Mouse (Mus musculus) thymus, postnatal 4 days (tissue): ENCODE measurements around the gene Lif.

Experiments used
- DNase-seq: peaks from one replicate; pipeline ENCODE4 v3.0.0; 2021

Lif gene

DNA sequence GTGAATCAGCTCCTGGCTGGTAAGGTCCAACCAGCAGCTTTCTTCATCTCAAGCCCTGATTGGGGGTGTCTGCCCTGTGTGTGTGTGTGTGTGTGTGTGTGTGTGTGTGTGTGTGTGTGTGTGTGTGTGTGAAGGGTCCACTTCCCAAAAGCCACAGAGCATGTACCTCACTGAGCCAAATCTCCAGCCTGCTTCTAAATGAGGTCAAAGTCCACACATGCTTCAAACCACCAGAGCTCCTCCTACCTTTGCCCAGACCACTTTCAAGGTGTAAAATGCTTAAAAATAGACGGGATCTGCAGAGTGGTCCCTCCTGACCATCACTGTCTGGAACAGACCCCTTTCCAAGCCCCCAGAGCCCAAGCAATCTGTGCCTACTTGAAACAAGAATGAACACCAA lies 5.9 kb downstream of the Lif start:
- DNase-seq = no peak

DNA sequence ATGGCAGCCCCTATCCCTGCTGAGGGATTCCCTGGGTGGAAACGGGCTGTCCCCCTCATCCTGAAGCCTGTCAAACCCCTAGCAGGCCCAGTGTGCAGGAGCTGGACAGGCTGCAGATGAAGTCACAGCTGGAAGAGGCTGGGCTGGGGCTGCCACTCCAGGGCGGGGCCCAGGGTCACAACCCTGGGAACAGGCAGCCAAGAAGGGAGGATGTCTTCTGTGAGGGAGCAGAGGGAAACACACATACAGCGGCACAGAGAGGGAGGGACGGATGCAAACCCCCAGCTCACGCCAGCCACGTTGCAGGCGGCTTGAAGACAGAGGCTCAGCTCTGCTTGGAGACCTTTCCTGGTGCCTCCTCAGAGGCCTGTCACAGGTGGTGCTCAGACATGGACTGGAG lies 6.7 kb downstream of the Lif start:
- DNase-seq = peak; percentile 23

DNA sequence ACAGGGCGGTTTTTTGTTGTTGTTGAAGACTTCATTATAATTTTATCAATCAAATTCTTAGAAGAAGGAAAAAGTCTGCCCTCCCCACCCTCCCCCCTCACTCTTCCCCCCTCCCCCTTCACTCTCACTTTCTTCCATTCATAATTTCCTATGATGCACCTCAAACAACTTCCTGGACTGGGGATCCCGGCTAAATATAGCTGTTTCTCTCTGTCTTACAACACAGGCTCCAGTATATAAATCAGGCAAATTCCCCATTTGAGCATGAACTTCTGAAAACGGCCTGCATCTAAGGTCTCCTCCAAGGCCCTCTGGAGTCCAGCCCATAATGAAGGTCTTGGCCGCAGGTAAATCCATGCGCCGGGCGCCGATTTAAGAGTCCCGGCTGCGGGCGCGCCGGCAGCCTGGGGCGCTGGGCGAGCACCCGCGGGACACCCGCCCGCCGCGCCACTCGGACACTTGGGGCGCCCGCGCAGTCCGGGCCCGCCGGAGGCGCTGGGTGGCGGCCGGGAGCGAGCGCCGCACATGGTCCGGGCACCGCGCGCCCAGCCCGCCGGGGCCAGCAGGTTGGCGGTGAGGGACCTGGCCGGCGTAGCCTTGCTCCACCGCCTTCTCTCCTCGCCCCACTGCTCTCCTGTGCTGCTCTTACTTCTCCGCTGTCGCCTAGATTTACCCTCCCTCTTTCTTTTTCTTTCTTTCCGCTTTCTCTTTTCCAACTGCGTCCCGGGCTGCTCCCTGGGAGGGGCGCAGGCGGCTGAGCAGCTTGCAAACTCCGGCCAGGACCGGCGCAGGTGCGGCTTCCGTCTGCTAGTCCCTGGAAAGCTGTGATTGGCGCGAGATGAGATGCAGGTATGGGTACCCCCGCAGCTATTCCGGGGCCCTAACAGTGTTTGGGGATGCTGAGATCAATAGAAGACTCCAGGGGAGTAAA lies 9.2 kb downstream of the Lif start:
- DNase-seq = peak; percentile 53

GRCm38 (mm10) chr11:4267202-4267578 lies 9.8 kb downstream of the Lif start:
- DNase-seq = peak; percentile 37

DNA sequence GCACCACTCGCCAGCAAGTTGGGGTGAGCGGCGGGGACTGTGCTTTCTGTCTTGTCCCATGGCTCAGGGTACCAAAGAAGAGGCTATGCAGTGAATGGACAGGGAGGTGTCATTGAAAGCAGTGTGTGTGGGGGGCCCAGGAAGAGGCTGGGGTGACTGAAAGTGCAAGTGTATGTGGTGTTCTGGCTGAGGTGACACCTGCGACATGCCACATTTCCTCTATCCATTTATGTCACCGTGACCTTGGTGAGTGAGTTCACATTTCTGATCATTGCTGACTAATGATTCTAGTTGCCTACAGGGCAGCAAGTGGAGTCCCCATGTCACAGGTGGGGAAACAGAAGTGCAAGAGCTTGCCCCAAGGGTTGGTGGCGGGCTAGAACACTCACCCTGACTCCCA lies 11.1 kb downstream of the Lif start:
- peak; percentile 19 for DNase-seq

DNA sequence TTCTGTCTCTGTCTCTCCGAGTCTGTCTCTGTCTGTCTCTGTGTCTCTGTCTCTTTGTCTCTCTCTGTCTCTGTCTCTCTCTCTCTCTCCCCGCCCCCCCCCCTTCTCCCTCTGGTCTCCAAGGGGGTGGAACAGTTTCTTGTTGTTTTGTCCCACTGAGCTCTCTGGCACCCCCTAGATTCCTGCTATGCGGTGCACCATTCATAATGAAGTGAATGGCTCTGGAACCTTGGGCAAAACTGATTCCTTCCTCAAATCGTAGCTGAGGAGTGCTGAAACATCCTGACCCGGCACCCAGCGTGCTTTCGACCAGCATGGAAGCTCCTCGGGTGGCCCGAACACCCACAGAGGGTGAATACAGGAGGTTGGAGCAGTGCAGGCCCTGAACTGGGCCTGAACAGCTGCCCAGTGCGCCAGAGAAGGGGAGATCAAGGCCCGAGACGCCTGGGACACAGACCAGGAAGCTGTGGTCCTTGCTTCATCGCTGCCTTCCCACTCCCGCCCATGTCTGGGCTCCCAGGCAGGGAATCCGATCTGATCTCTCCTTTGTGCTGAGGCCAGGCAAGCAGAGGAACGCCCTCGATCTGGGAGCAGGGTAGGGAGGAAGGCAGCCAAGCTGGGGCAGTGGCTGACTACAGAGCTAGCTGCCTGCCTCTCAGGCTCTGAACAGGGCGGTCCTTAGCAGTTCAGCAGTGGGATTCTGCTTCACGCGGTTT lies 13.5 kb downstream of the Lif start:
- peak; percentile 55 for DNase-seq

- no peak for DNase-seq
These were observed 14.2 kb downstream of the Lif start for GRCm38 (mm10) chr11:4271544-4271943.

- DNase-seq = no peak
These were observed 19.1 kb downstream of the Lif start for GRCm38 (mm10) chr11:4276411-4276861.

- DNase-seq = no peak
These were observed 22.6 kb downstream of the Lif start for GRCm38 (mm10) chr11:4279909-4280308.

- DNase-seq = no peak
These were observed 24.5 kb downstream of the Lif start for GRCm38 (mm10) chr11:4281852-4282251.

DNA sequence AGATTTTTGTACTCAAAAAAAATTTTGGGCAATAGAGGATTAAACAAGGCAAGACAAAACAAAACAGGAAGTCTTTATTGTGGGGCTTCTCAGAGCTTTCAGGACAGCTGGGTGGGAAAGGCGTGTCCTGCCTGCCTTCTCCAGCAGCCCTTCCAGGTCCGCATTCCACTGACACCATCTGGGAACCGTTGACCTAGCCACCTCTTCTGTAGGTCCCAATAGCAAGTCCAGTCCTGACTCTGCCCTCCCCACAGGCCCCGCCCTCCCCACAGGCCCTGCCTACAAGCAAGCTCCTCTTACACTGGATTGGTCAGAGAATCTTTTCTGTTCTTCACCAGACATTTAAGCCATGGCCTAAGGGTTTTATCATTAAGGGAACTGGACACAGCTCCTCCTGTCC lies 26.3 kb downstream of the Lif start:
- no peak for DNase-seq

DNA sequence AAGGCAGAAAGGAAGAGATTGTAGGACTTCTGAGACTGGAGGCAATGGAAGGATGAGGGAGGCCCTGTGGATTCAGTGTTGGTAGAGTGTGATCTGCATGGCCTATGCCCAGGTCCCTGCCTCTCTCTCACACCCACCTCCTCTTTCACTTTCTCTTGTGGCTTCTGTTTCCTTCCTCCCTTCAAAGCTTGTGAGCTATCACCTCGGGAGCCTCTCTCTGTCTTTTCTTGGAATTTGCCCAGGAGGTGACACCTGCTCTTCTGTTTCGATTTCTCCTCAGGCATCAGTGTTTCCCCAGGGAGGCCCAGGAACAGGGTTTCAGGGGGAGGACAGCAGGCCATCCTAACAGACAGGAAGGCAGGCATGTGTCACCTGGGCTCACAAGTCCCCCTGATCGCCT lies 31.9 kb downstream of the Lif start:
- peak; percentile 41 for DNase-seq

GRCm38 (mm10) chr11:4291639-4292038 lies 34.3 kb downstream of the Lif start:
- no peak for DNase-seq

GRCm38 (mm10) chr11:4292224-4292887 lies 35.0 kb downstream of the Lif start:
- no peak for DNase-seq

DNA sequence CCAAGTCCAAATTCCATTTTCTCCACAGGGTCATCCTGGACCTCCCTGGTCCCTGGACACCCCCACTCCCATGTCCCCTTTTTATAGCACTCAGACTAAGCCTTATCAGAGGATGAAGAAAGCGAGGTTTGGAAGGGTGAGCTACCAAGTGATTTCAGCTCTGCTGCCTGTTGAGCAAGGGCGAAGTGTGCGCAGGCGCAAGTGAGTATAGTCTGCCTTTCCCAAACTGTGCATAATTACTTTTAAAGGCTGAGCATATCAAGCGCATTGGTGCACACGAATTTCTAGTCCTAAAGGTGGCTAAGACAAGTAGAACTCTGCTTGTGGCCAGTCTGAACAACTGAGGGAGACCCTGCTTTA lies 35.5 kb downstream of the Lif start:
- DNase-seq = no peak

- no peak for DNase-seq
These were observed 36.1 kb downstream of the Lif start for GRCm38 (mm10) chr11:4293481-4293880.

DNA sequence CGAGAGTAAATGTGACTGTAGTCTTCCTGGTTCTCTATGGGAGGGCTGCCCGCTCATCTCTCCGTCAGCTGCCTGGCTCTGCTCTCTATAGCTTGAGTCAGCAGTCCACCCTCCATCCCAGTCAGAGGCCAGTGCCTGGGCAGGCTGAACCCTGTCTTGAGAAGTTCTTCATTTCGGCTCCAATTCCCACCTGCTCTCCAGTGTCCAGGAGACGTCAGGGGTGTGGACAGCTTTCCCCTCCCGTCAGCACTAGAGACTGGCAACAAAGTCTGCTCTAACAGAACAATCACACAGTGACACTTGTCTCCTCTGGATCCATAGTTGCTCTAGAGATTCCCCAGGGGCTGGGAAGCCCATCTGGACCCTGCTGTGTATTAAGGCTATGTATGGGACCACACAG lies 36.7 kb downstream of the Lif start:
- DNase-seq = no peak

- DNase-seq = peak; percentile 42
These were observed 37.4 kb downstream of the Lif start for GRCm38 (mm10) chr11:4294495-4295351.

- DNase-seq = no peak
These were observed 39.4 kb downstream of the Lif start for GRCm38 (mm10) chr11:4296610-4297275.

GRCm38 (mm10) chr11:4297753-4298152 lies 40.4 kb downstream of the Lif start:
- no peak for DNase-seq

- no peak for DNase-seq
These were observed 41.3 kb downstream of the Lif start for GRCm38 (mm10) chr11:4298615-4299014.

DNA sequence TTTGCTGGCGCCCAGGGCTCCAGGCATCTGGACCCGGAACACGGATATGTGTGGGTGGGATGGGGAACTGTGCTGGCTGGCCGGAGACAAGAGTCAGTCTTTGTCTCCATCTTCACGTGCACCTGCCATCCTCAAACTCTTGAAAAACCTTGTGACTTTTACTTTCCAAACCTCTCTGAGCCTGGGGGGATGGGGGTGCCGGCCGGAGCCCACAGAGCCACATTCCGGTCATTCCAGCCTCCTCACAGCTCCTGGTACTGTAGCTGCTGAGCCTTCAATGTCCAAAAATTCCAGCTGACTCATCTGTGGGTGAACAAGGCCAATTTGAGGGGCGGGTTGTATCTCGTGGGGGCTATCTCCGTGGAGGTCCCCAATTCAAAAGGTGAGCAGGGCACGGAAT lies 41.8 kb downstream of the Lif start:
- no peak for DNase-seq
